ENCODE assay signal across 15 mouse cellular contexts in the genomic region with DNA sequence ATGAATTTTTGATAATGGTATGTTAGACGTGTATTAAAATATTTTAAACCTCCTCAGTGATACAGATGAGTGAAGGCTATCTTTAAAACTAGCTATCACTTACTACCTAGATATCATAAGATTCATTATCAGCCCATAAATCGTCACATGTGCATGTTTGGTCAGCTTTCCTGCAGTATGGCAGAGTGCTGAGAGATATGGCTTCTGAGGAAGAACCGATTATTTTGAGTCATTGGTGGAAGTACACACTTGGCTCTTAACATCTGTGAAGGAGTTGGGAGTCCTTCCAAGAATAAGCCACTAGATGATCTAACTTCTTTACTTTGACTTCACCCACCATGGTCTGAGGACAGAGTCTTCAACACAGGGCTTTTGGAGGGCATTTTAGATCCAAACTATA.
"Had no signal": no experiment of that assay in that cellular context is flagged by ENCODE, and none has a peak within 500 bp of the region (broad histone marks: within the 10 kb centered on the region; RNA-seq: fewer than 3 reads in every experiment).

No protein-coding gene starts in this region.

- H3K4me2 ChIP-seq: neural tube, embryonic 15.5 days; stomach, embryonic 15.5 days had no signal

- H3K27ac ChIP-seq: neural tube, embryonic 15.5 days; stomach, embryonic 15.5 days; stomach, postnatal 0 days had no signal

- H3K4me3 ChIP-seq: neural tube, embryonic 15.5 days; stomach, embryonic 15.5 days had no signal

- H3K4me1 ChIP-seq: neural tube, embryonic 15.5 days; stomach, embryonic 15.5 days had no signal

- H3K27me3 ChIP-seq: neural tube, embryonic 15.5 days; stomach, embryonic 15.5 days had no signal

- DNase-seq: retina, postnatal 1 day; right cerebral cortex, adult 18-20 months; right cerebral cortex, postnatal 14 days; right cerebral cortex, postnatal 25 days; right cerebral cortex, postnatal 4 days; spleen, adult 18-20 months; thymus, adult 18-20 months; thymus, adult 2 months; thymus, postnatal 14 days; thymus, postnatal 25 days; thymus, postnatal 36 days; thymus, postnatal 4 days had no signal

- H3K9me3 ChIP-seq: neural tube, embryonic 15.5 days; stomach, embryonic 15.5 days had no signal

- H3K9ac ChIP-seq: neural tube, embryonic 15.5 days; stomach, embryonic 15.5 days had no signal

- H3K36me3 ChIP-seq: stomach, embryonic 15.5 days had no signal
